Mouse (Mus musculus): ENCODE results near the gene Dgkb. TPM values are rescaled to one million over a fixed set of nuclear protein-coding genes. Genes with fewer than 3 reads are reported as not detected.

Dgkb gene
- polyA plus RNA-seq, 1 experiment from 2014 or later = 0.12 TPM

DNA sequence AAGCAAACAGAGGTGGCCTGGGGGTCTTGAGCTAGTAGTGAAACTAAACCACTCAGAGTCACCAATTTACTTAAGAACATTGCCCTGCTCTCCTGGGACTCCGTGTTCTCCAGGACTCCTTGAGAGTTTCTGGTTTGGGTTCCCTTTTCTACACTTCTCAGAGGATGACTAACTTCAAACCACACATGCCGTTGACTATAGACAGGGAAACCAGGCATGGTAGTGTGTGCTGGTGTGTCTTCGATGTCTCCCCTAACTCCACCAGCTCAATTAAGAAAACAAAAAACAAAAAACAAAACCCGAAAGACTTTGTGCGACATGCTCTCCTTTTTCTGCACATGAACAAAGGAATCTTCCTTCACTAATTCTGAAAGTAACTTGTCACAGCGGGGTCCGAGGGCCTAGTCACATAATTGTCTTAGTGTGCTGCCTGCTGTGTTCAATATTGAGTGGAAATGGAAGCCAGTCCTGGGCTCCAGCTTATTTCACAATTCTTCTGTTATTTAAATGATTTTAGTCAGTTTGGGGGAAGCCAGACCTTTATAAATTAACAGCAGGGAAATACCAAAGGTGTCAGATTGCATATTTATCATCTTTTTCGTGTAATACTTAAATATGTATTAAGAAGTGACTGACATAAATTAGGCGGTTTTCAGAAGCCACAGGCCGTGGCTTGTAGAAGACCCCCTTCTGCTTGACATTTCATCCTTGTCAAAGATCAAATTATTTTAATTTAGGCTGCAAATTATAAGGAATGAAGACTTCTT is 618.0 kb downstream of the Dgkb start:
- DNase-seq (ENCODE audit: low spot score) = no peak
- H3K9me3 ChIP-seq (ENCODE audit: control insufficient read depth, low read length) = no peaks in the 10 kb centered on the region
- ATAC-seq (ENCODE audit: insufficient number of reproducible peaks, low FRiP score, low TSS enrichment, low read depth) = no peak
- WGBS = 66% methylated on average over 10 of the region's 10 CpGs
- no peaks in the 10 kb centered on the region for H3K27me3 ChIP-seq (ENCODE audit: control insufficient read depth, insufficient read depth, low read length)
- no peaks in the 10 kb centered on the region for H3K36me3 ChIP-seq (ENCODE audit: control insufficient read depth, insufficient read depth, low read length)
- no peak overlapping the region for H3K27ac ChIP-seq (replicated peaks; ENCODE audit: low read depth, low read length)
- no peak overlapping the region for H3K9ac ChIP-seq (ENCODE audit: low read length)
- H3K4me1 ChIP-seq (ENCODE audit: control insufficient read depth, insufficient read depth, low read length) = no peaks in the 10 kb centered on the region
- no peak overlapping the region for H3K4me3 ChIP-seq (ENCODE audit: low read depth, low read length)
- H3K4me2 ChIP-seq (ENCODE audit: low read depth, severe bottlenecking) = no peak overlapping the region

DNA sequence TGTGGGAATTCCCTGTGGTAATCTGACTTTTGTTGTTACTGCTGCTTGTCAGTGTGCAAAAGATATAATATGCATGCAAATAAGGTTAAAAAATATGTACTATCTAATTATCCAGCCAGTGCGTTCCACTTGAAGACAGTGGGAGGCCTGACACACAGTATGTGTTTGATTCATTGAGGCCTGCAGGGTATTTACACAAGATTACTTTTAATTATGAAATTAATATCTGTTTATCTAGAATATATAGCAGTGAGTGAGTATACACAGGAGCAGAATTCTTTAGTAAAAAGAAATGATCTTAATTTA is 618.6 kb downstream of the Dgkb start:
- H3K9me3 ChIP-seq (ENCODE audit: control insufficient read depth, low read length) = no peaks in the 10 kb centered on the region
- H3K4me2 ChIP-seq (ENCODE audit: low read depth, severe bottlenecking) = no peak overlapping the region
- ATAC-seq (ENCODE audit: insufficient number of reproducible peaks, low FRiP score, low TSS enrichment, low read depth) = no peak
- 73% methylated on average over 1 of the region's 1 CpGs for WGBS
- no peak overlapping the region for H3K27ac ChIP-seq (replicated peaks; ENCODE audit: low read depth, low read length)
- no peak overlapping the region for H3K4me3 ChIP-seq (ENCODE audit: low read depth, low read length)
- DNase-seq (ENCODE audit: low spot score) = no peak
- H3K9ac ChIP-seq (ENCODE audit: low read length) = no peak overlapping the region
- no peaks in the 10 kb centered on the region for H3K27me3 ChIP-seq (ENCODE audit: control insufficient read depth, insufficient read depth, low read length)
- no peaks in the 10 kb centered on the region for H3K4me1 ChIP-seq (ENCODE audit: control insufficient read depth, insufficient read depth, low read length)
- H3K36me3 ChIP-seq (ENCODE audit: control insufficient read depth, insufficient read depth, low read length) = no peaks in the 10 kb centered on the region

DNA sequence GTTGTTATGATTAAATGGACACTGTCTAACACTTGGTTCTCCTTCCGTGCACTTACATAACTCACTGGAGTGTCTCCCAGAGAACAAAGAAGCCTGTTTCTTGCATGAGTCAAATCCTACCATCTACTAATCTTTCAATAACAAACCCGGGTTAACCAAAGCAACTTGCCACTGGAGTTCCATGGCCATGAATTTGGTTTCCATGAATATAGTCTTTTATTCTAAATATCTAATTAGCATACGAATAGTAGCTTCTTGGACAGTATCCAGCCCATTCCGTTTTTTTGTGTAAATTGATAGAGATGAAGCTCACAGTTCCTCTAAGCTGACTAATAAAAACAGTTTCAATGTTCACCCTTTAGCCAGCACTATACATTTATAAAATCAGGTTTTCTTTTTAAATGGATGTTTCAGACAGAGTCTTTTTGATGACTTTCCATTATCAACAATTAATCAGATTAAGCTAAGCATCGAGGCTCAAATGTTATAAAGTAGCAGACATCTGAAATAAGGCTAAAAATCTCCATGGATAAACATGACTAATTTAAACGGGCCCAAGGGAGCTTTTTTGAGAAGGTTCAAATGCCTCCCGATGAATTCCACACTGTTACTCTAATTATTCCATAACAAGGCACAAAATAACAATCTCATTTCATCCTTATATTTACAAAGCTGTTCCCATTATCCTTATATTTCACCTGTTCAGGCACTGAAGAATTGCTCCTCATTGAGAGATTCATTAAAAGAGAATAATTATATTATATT is 633.0 kb downstream of the Dgkb start:
- H3K9ac ChIP-seq (ENCODE audit: low read length) = no peak overlapping the region
- H3K4me2 ChIP-seq (ENCODE audit: low read depth, severe bottlenecking) = no peak overlapping the region
- no peak overlapping the region for H3K4me3 ChIP-seq (ENCODE audit: low read depth, low read length)
- H3K9me3 ChIP-seq (ENCODE audit: control insufficient read depth, low read length) = no peaks in the 10 kb centered on the region
- no peaks in the 10 kb centered on the region for H3K27me3 ChIP-seq (ENCODE audit: control insufficient read depth, insufficient read depth, low read length)
- no peak for ATAC-seq (ENCODE audit: insufficient number of reproducible peaks, low FRiP score, low TSS enrichment, low read depth)
- no peaks in the 10 kb centered on the region for H3K4me1 ChIP-seq (ENCODE audit: control insufficient read depth, insufficient read depth, low read length)
- no peaks in the 10 kb centered on the region for H3K36me3 ChIP-seq (ENCODE audit: control insufficient read depth, insufficient read depth, low read length)
- 82% methylated on average over 7 of the region's 7 CpGs for WGBS
- H3K27ac ChIP-seq (replicated peaks; ENCODE audit: low read depth, low read length) = no peak overlapping the region
- DNase-seq (ENCODE audit: low spot score) = no peak

DNA sequence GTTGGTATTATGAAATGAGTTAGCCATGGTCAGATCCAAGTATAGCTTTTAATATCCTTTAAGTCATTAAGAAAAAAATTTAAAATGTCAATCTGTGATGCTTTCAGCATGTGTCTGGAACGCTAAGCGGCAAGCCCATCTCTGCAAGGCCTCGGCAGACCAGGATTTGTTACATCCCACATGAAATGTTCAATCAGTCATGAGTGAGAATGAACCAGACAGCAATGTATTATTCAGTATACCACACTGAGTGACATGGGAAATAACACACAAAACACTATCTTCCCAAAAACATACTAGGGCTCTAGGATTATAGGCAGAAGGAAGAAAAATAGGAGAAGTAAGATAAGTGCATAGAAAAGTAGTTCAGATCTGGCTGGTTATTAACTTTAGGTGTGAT is 634.2 kb downstream of the Dgkb start:
- H3K4me2 ChIP-seq (ENCODE audit: low read depth, severe bottlenecking) = no peak overlapping the region
- H3K4me1 ChIP-seq (ENCODE audit: control insufficient read depth, insufficient read depth, low read length) = no peaks in the 10 kb centered on the region
- no peak overlapping the region for H3K27ac ChIP-seq (replicated peaks; ENCODE audit: low read depth, low read length)
- ATAC-seq (ENCODE audit: insufficient number of reproducible peaks, low FRiP score, low TSS enrichment, low read depth) = no peak
- H3K4me3 ChIP-seq (ENCODE audit: low read depth, low read length) = no peak overlapping the region
- no peak overlapping the region for H3K9ac ChIP-seq (ENCODE audit: low read length)
- WGBS = 82% methylated on average over 3 of the region's 3 CpGs
- H3K9me3 ChIP-seq (ENCODE audit: control insufficient read depth, low read length) = no peaks in the 10 kb centered on the region
- no peaks in the 10 kb centered on the region for H3K36me3 ChIP-seq (ENCODE audit: control insufficient read depth, insufficient read depth, low read length)
- DNase-seq (ENCODE audit: low spot score) = no peak
- no peaks in the 10 kb centered on the region for H3K27me3 ChIP-seq (ENCODE audit: control insufficient read depth, insufficient read depth, low read length)

DNA sequence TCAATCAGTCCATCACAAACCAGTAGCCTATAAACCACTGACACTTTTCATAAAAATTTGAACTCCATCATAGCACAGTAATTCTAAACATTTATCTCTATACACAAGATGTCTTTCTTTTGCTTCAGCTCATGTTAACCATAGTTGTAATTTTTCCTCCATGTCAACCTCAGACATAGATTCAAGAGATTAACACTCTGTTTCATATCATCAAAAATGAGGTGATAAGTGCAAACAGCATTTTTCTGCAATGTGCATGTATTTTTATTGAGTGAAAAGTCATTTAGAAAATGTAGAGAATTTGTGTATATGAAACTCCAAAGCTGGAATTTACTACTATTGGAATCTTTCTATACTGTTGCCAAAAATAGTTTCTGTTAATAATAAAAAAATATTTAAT is 650.7 kb downstream of the Dgkb start:
- no peak overlapping the region for H3K4me2 ChIP-seq (ENCODE audit: low read depth, severe bottlenecking)
- H3K4me1 ChIP-seq (ENCODE audit: control insufficient read depth, insufficient read depth, low read length) = no peaks in the 10 kb centered on the region
- no peak overlapping the region for H3K27ac ChIP-seq (replicated peaks; ENCODE audit: low read depth, low read length)
- no peaks in the 10 kb centered on the region for H3K9me3 ChIP-seq (ENCODE audit: control insufficient read depth, low read length)
- DNase-seq (ENCODE audit: low spot score) (no peak), ATAC-seq (ENCODE audit: insufficient number of reproducible peaks, low FRiP score, low TSS enrichment, low read depth) (no peak)
- no peaks in the 10 kb centered on the region for H3K36me3 ChIP-seq (ENCODE audit: control insufficient read depth, insufficient read depth, low read length)
- H3K27me3 ChIP-seq (ENCODE audit: control insufficient read depth, insufficient read depth, low read length) = no peaks in the 10 kb centered on the region
- no peak overlapping the region for H3K9ac ChIP-seq (ENCODE audit: low read length)
- H3K4me3 ChIP-seq (ENCODE audit: low read depth, low read length) = no peak overlapping the region

DNA sequence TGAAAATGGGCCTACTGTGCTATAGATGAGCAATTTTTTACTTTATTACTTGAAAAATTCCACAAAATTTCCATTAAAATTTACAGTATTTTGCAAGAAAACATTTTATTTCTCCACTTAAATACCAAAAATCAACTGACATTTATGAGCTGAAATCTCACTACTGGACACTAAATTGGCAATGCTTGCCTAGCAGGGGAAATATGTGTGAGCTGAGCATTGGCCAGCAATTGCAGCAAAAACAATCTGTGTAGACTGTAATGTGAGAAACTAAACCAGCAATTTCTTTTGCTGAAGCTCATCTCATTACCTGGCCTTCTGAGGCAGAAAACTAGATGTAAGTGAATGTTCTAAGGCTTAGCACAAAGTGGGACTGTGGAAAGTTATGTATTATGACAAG is 651.1 kb downstream of the Dgkb start:
- no peaks in the 10 kb centered on the region for H3K27me3 ChIP-seq (ENCODE audit: control insufficient read depth, insufficient read depth, low read length)
- no peak overlapping the region for H3K4me3 ChIP-seq (ENCODE audit: low read depth, low read length)
- no peaks in the 10 kb centered on the region for H3K4me1 ChIP-seq (ENCODE audit: control insufficient read depth, insufficient read depth, low read length)
- H3K36me3 ChIP-seq (ENCODE audit: control insufficient read depth, insufficient read depth, low read length) = no peaks in the 10 kb centered on the region
- no peak for DNase-seq (ENCODE audit: low spot score)
- H3K4me2 ChIP-seq (ENCODE audit: low read depth, severe bottlenecking) = no peak overlapping the region
- no peak overlapping the region for H3K27ac ChIP-seq (replicated peaks; ENCODE audit: low read depth, low read length)
- no peak for ATAC-seq (ENCODE audit: insufficient number of reproducible peaks, low FRiP score, low TSS enrichment, low read depth)
- no peaks in the 10 kb centered on the region for H3K9me3 ChIP-seq (ENCODE audit: control insufficient read depth, low read length)
- no peak overlapping the region for H3K9ac ChIP-seq (ENCODE audit: low read length)

DNA sequence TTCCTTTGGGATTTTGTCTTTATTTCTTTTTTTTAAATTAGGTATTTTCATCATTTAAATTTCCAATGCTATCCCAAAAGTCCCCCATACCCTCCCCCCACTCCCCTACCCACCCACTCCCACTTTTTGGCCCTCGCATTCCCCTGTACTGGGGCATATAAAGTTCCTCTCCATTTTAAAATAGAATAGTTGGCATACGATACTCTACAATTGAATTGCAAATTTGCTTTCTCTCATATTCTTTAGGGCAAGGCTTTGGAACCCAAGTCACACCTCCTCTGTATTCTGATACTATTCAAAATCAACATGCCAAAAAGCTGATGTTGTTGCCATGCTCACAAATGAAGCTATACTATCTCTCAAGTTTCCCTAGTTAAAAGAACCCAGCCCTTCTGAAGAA is 679.7 kb downstream of the Dgkb start:
- Histone ChIP-seq H3K4me3 (ENCODE audit: low read depth, low read length) (no peak overlapping the region), H3K9ac (ENCODE audit: low read length) (no peak overlapping the region), H3K4me2 (ENCODE audit: low read depth, severe bottlenecking) (no peak overlapping the region), H3K36me3 (ENCODE audit: control insufficient read depth, insufficient read depth, low read length) (no peaks in the 10 kb centered on the region), H3K27me3 (ENCODE audit: control insufficient read depth, insufficient read depth, low read length) (no peaks in the 10 kb centered on the region), H3K27ac (replicated peaks; ENCODE audit: low read depth, low read length) (no peak overlapping the region), H3K9me3 (ENCODE audit: control insufficient read depth, low read length) (no peaks in the 10 kb centered on the region), H3K4me1 (ENCODE audit: control insufficient read depth, insufficient read depth, low read length) (no peaks in the 10 kb centered on the region)
- DNase-seq (ENCODE audit: low spot score) (no peak), ATAC-seq (ENCODE audit: insufficient number of reproducible peaks, low FRiP score, low TSS enrichment, low read depth) (no peak)
- WGBS = 95% methylated on average over 2 of the region's 2 CpGs

DNA sequence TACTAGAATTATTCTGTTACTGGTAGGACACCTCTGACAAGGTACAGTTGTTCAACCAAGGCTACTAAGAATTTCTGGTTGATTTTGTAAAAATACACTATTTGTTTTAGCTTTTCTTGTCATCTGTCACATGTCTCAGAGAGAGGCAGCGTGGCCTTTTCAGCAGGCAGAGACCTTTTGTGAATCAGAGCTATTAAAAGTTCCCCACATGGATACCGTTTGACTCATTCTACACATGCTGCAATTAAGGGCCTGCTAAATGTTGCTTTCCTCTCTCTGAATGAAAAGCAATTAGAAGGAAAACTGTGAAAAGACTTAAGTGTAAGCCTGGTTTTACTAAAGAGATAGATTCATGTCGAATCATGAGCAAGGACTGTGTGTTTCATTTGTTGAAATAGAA is 683.4 kb downstream of the Dgkb start:
- WGBS = 43% methylated on average over 3 of the region's 3 CpGs
- DNase-seq (ENCODE audit: low spot score) (no peak), ATAC-seq (ENCODE audit: insufficient number of reproducible peaks, low FRiP score, low TSS enrichment, low read depth) (no peak)
- no peak overlapping the region for H3K9ac ChIP-seq (ENCODE audit: low read length)
- H3K9me3 ChIP-seq (ENCODE audit: control insufficient read depth, low read length) = no peaks in the 10 kb centered on the region
- H3K4me2 ChIP-seq (ENCODE audit: low read depth, severe bottlenecking) = no peak overlapping the region
- H3K36me3 ChIP-seq (ENCODE audit: control insufficient read depth, insufficient read depth, low read length) = no peaks in the 10 kb centered on the region
- H3K4me1 ChIP-seq (ENCODE audit: control insufficient read depth, insufficient read depth, low read length) = no peaks in the 10 kb centered on the region
- H3K27ac ChIP-seq (replicated peaks; ENCODE audit: low read depth, low read length) = no peak overlapping the region
- H3K4me3 ChIP-seq (ENCODE audit: low read depth, low read length) = no peak overlapping the region
- no peaks in the 10 kb centered on the region for H3K27me3 ChIP-seq (ENCODE audit: control insufficient read depth, insufficient read depth, low read length)

DNA sequence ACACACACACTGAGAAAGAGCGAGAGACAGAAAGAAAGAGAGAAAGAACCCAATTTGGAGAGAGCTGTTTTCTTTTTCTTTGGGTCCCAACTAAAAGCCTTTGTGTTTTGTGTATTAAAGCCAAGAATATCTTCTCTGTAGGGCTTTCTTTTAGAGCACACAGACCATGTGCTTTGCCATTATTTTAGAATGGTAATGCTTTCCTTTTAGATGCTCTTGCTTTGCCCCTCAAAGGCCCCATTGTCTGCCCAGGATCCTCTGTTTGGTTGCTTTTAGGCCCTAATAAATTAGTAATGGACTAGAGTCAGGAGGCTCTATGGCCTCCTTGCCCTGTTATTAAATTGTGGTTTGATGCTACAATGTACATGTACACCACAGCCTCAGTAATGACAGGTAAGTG is 690.7 kb downstream of the Dgkb start:
- Histone ChIP-seq H3K27ac (replicated peaks; ENCODE audit: low read depth, low read length) (no peak overlapping the region), H3K9ac (ENCODE audit: low read length) (no peak overlapping the region), H3K4me1 (ENCODE audit: control insufficient read depth, insufficient read depth, low read length) (no peaks in the 10 kb centered on the region), H3K9me3 (ENCODE audit: control insufficient read depth, low read length) (no peaks in the 10 kb centered on the region), H3K4me2 (ENCODE audit: low read depth, severe bottlenecking) (no peak overlapping the region), H3K4me3 (ENCODE audit: low read depth, low read length) (no peak overlapping the region), H3K27me3 (ENCODE audit: control insufficient read depth, insufficient read depth, low read length) (no peaks in the 10 kb centered on the region), H3K36me3 (ENCODE audit: control insufficient read depth, insufficient read depth, low read length) (no peaks in the 10 kb centered on the region)
- no peak for ATAC-seq (ENCODE audit: insufficient number of reproducible peaks, low FRiP score, low TSS enrichment, low read depth)
- WGBS = 89% methylated on average over 1 of the region's 1 CpGs
- no peak for DNase-seq (ENCODE audit: low spot score)

Data from limb, embryonic 11.5 days (tissue).